Mouse (Mus musculus): Measurements from ENCODE around the gene Yeats4. TPM values are rescaled to one million over a fixed set of nuclear protein-coding genes. Genes with fewer than 3 reads are reported as not detected.
"Not testable (repeated sequence)": the region's sequence is repeated elsewhere in the genome, so short reads cannot be mapped to it uniquely, and the experiment has no call there.

Yeats4 gene
- polyA plus RNA-seq, 1 experiment: 41.6 TPM

- Histone ChIP-seq H3K4me1 (replicated peaks; ENCODE audit: control insufficient read depth, insufficient read depth, low read length) (peaks cover 12% of the 10 kb centered on the region), H3K27me3 (ENCODE audit: control insufficient read depth, insufficient read depth, low read length) (no peaks in the 10 kb centered on the region), H3K27ac (ENCODE audit: control insufficient read depth, insufficient read depth, low read length) (no peak overlapping the region), H3K36me3 (ENCODE audit: control insufficient read depth, insufficient read depth, low read length) (peaks cover 46% of the 10 kb centered on the region), H3K4me3 (ENCODE audit: control insufficient read depth, insufficient read depth, low read length) (no peak overlapping the region)
- 74% methylated on average over 5 of the region's 5 CpGs for WGBS
- TF ChIP-seq POLR2A (IDR thresholded peaks at IDR 0.05; ENCODE audit: control insufficient read depth, extremely low read depth, insufficient read depth, low read length, poor library complexity) (no peak), CTCF (IDR thresholded peaks at IDR 0.05; ENCODE audit: borderline replicate concordance, control insufficient read depth, extremely low read depth, insufficient read depth, low read length, poor library complexity) (no peak)
- DNase-seq: peak; percentile 58
Observed at GRCm38 (mm10) chr10:117216793-117217192, 7.5 kb downstream of the Yeats4 start.

GRCm38 (mm10) chr10:117216132-117216495, 8.2 kb downstream of the Yeats4 start:
- 24% methylated on average over 9 of the region's 9 CpGs for WGBS
- peak overlapping the region; percentile 56 for H3K27ac ChIP-seq (ENCODE audit: control insufficient read depth, insufficient read depth, low read length)
- H3K27me3 ChIP-seq (ENCODE audit: control insufficient read depth, insufficient read depth, low read length): no peaks in the 10 kb centered on the region
- peak; percentile 35 for DNase-seq
- peaks cover 12% of the 10 kb centered on the region for H3K4me1 ChIP-seq (replicated peaks; ENCODE audit: control insufficient read depth, insufficient read depth, low read length)
- H3K4me3 ChIP-seq (ENCODE audit: control insufficient read depth, insufficient read depth, low read length): no peak overlapping the region
- peaks cover 39% of the 10 kb centered on the region for H3K36me3 ChIP-seq (ENCODE audit: control insufficient read depth, insufficient read depth, low read length)
- no peak for TF ChIP-seq POLR2A (IDR thresholded peaks at IDR 0.05; ENCODE audit: control insufficient read depth, extremely low read depth, insufficient read depth, low read length, poor library complexity)
- TF ChIP-seq CTCF (IDR thresholded peaks at IDR 0.05; ENCODE audit: borderline replicate concordance, control insufficient read depth, extremely low read depth, insufficient read depth, low read length, poor library complexity): no peak

- DNase-seq: peak; percentile 40
- peaks cover 33% of the 10 kb centered on the region for H3K36me3 ChIP-seq (ENCODE audit: control insufficient read depth, insufficient read depth, low read length)
- TF ChIP-seq POLR2A (IDR thresholded peaks at IDR 0.05; ENCODE audit: control insufficient read depth, extremely low read depth, insufficient read depth, low read length, poor library complexity) (0 out of 2 replicates have a peak, but pooled peaks have one; percentile 18), CTCF (IDR thresholded peaks at IDR 0.05; ENCODE audit: borderline replicate concordance, control insufficient read depth, extremely low read depth, insufficient read depth, low read length, poor library complexity) (no peak)
- H3K4me1 ChIP-seq (replicated peaks; ENCODE audit: control insufficient read depth, insufficient read depth, low read length): peaks cover 12% of the 10 kb centered on the region
- H3K27ac ChIP-seq (ENCODE audit: control insufficient read depth, insufficient read depth, low read length): peak overlapping the region; percentile 56
- H3K4me3 ChIP-seq (ENCODE audit: control insufficient read depth, insufficient read depth, low read length): peak overlapping the region; percentile 6; the same call in 1 of the 2 replicates
- 20% methylated on average over 25 of the region's 25 CpGs for WGBS
- no peaks in the 10 kb centered on the region for H3K27me3 ChIP-seq (ENCODE audit: control insufficient read depth, insufficient read depth, low read length)
Observed at GRCm38 (mm10) chr10:117215409-117216131, 8.7 kb downstream of the Yeats4 start.

GRCm38 (mm10) chr10:117211023-117211422, 13.3 kb downstream of the Yeats4 start:
- DNase-seq: no peak
- WGBS: 96% methylated on average over 6 of the region's 6 CpGs
- no peak overlapping the region for H3K27ac ChIP-seq (ENCODE audit: control insufficient read depth, insufficient read depth, low read length)
- no peaks in the 10 kb centered on the region for H3K27me3 ChIP-seq (ENCODE audit: control insufficient read depth, insufficient read depth, low read length)
- TF ChIP-seq CTCF (IDR thresholded peaks at IDR 0.05; ENCODE audit: borderline replicate concordance, control insufficient read depth, extremely low read depth, insufficient read depth, low read length, poor library complexity) (no peak), POLR2A (IDR thresholded peaks at IDR 0.05; ENCODE audit: control insufficient read depth, extremely low read depth, insufficient read depth, low read length, poor library complexity) (no peak)
- H3K4me3 ChIP-seq (ENCODE audit: control insufficient read depth, insufficient read depth, low read length): no peak overlapping the region
- peaks cover 6% of the 10 kb centered on the region; the same call in 1 of the 2 replicates for H3K36me3 ChIP-seq (ENCODE audit: control insufficient read depth, insufficient read depth, low read length)
- H3K4me1 ChIP-seq (replicated peaks; ENCODE audit: control insufficient read depth, insufficient read depth, low read length): peaks cover 12% of the 10 kb centered on the region

GRCm38 (mm10) chr10:117209469-117209938, 14.8 kb downstream of the Yeats4 start:
- Histone ChIP-seq H3K36me3 (ENCODE audit: control insufficient read depth, insufficient read depth, low read length) (no peaks in the 10 kb centered on the region), H3K4me3 (ENCODE audit: control insufficient read depth, insufficient read depth, low read length) (peak overlapping the region; percentile 20; the same call in 1 of the 2 replicates), H3K27ac (ENCODE audit: control insufficient read depth, insufficient read depth, low read length) (no peak overlapping the region), H3K27me3 (ENCODE audit: control insufficient read depth, insufficient read depth, low read length) (no peaks in the 10 kb centered on the region), H3K4me1 (replicated peaks; ENCODE audit: control insufficient read depth, insufficient read depth, low read length) (peaks cover 4% of the 10 kb centered on the region; the same call in 1 of the 2 replicates)
- DNase-seq: peak; percentile 40
- 18% methylated on average over 11 of the region's 11 CpGs for WGBS
- no peak for TF ChIP-seq POLR2A (IDR thresholded peaks at IDR 0.05; ENCODE audit: control insufficient read depth, extremely low read depth, insufficient read depth, low read length, poor library complexity)
- TF ChIP-seq CTCF (IDR thresholded peaks at IDR 0.05; ENCODE audit: borderline replicate concordance, control insufficient read depth, extremely low read depth, insufficient read depth, low read length, poor library complexity): no peak

- not testable (repeated sequence) for H3K27ac ChIP-seq (ENCODE audit: control insufficient read depth, insufficient read depth, low read length); H3K36me3 ChIP-seq (ENCODE audit: control insufficient read depth, insufficient read depth, low read length); H3K4me1 ChIP-seq (replicated peaks; ENCODE audit: control insufficient read depth, insufficient read depth, low read length); H3K27me3 ChIP-seq (ENCODE audit: control insufficient read depth, insufficient read depth, low read length); H3K4me3 ChIP-seq (ENCODE audit: control insufficient read depth, insufficient read depth, low read length); DNase-seq
- 89% methylated on average over 6 of the region's 6 CpGs for WGBS
Observed at GRCm38 (mm10) chr10:117208787-117209186, 15.5 kb downstream of the Yeats4 start.

All from thymus, adult 2 months (tissue).